Mouse (Mus musculus): ENCODE data around the gene Pigu.

Pigu gene

GRCm38 (mm10) chr2:155367635-155368284 is 10.5 kb upstream of the Pigu start:
- no peak for DNase-seq (ENCODE audit: low read depth, low spot score)

- DNase-seq (ENCODE audit: low read depth, low spot score): peak; percentile 18
Observed at GRCm38 (mm10) chr2:155357686-155358399, 613 bp upstream of the Pigu start.

- DNase-seq (ENCODE audit: low read depth, low spot score): no peak
Observed at GRCm38 (mm10) chr2:155354402-155354801, 2.8 kb downstream of the Pigu start.

- no peak for DNase-seq (ENCODE audit: low read depth, low spot score)
Observed at GRCm38 (mm10) chr2:155346670-155347069, 10.6 kb downstream of the Pigu start.

- no peak for DNase-seq (ENCODE audit: low read depth, low spot score)
Observed at GRCm38 (mm10) chr2:155340166-155340565, 17.1 kb downstream of the Pigu start.

- DNase-seq (ENCODE audit: low read depth, low spot score): no peak
Observed at GRCm38 (mm10) chr2:155336254-155336653, 21.0 kb downstream of the Pigu start.

- no peak for DNase-seq (ENCODE audit: low read depth, low spot score)
Observed at GRCm38 (mm10) chr2:155335231-155335630, 22.0 kb downstream of the Pigu start.

- no peak for DNase-seq (ENCODE audit: low read depth, low spot score)
Observed at GRCm38 (mm10) chr2:155333421-155333820, 23.8 kb downstream of the Pigu start.

- DNase-seq (ENCODE audit: low read depth, low spot score): no peak
Observed at GRCm38 (mm10) chr2:155331351-155331750, 25.9 kb downstream of the Pigu start.

- no peak for DNase-seq (ENCODE audit: low read depth, low spot score)
Observed at GRCm38 (mm10) chr2:155330811-155331210, 26.4 kb downstream of the Pigu start.

GRCm38 (mm10) chr2:155329707-155330106 is 27.5 kb downstream of the Pigu start:
- DNase-seq (ENCODE audit: low read depth, low spot score): no peak

- no peak for DNase-seq (ENCODE audit: low read depth, low spot score)
Observed at GRCm38 (mm10) chr2:155328906-155329305, 28.3 kb downstream of the Pigu start.

GRCm38 (mm10) chr2:155327906-155328305 is 29.3 kb downstream of the Pigu start:
- no peak for DNase-seq (ENCODE audit: low read depth, low spot score)

- no peak for DNase-seq (ENCODE audit: low read depth, low spot score)
Observed at GRCm38 (mm10) chr2:155326001-155326400, 31.2 kb downstream of the Pigu start.

GRCm38 (mm10) chr2:155320596-155320995 is 36.6 kb downstream of the Pigu start:
- no peak for DNase-seq (ENCODE audit: low read depth, low spot score)

- DNase-seq (ENCODE audit: low read depth, low spot score): no peak
Observed at GRCm38 (mm10) chr2:155318618-155319017, 38.6 kb downstream of the Pigu start.

GRCm38 (mm10) chr2:155313671-155314070 is 43.6 kb downstream of the Pigu start:
- no peak for DNase-seq (ENCODE audit: low read depth, low spot score)

GRCm38 (mm10) chr2:155308936-155309592 is 48.2 kb downstream of the Pigu start:
- DNase-seq (ENCODE audit: low read depth, low spot score): peak; percentile 66

GRCm38 (mm10) chr2:155299563-155299962 is 57.7 kb downstream of the Pigu start:
- no peak for DNase-seq (ENCODE audit: low read depth, low spot score)

GRCm38 (mm10) chr2:155295453-155295852 is 61.8 kb downstream of the Pigu start:
- no peak for DNase-seq (ENCODE audit: low read depth, low spot score)

- DNase-seq (ENCODE audit: low read depth, low spot score): no peak
Observed at GRCm38 (mm10) chr2:155293946-155294345, 63.3 kb downstream of the Pigu start.

- DNase-seq (ENCODE audit: low read depth, low spot score): no peak
Observed at GRCm38 (mm10) chr2:155293382-155293781, 63.8 kb downstream of the Pigu start.

GRCm38 (mm10) chr2:155290066-155290465 is 67.2 kb downstream of the Pigu start:
- no peak for DNase-seq (ENCODE audit: low read depth, low spot score)
